Mouse (Mus musculus) cerebellum, adult 9-11 months (tissue): ENCODE data around the gene Tns1.

Source experiments
- DNase-seq: peaks from one replicate; pipeline ENCODE4 v3.0.0; 2022

The Tns1 gene

DNA sequence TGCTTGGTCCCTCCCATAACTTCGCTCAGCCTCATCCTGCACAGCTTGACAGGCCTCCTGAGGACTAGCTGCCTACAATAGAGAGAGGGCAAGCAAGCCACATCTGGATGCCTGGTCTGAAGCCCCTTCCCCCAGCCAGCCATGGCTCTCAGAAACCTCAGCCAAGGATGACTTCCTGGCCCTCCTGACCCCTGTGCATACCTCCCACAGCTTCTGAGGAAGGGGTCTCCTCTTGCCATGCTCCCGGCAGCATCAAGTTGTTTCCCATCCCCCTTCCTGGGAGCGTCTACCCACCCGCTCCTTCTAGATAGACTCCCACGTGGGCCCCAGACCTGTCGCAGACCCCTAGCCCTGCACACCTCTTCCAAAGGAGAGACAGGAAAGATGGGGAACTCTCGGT, 33.9 kb downstream of the Tns1 start:
- DNase-seq: no peak

DNA sequence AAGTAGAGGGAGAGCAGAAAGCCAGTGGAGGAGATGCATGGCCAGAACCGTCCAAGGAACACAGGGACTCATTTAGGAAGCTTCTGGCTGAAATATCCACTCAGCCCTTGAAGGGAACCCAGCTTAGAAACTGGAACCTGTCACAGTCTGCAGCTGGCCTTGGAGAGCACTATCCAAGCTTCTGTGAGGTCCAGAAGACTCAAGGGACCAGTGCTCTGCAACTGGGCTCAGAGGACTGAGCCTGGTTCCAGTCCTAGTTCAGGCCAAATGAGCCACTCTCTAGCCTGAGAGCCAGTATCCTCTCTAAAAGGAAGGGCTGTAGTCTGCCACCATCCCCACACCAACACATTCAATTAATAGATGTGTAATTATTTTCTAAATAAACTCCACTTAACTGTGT, 35.7 kb downstream of the Tns1 start:
- no peak for DNase-seq

DNA sequence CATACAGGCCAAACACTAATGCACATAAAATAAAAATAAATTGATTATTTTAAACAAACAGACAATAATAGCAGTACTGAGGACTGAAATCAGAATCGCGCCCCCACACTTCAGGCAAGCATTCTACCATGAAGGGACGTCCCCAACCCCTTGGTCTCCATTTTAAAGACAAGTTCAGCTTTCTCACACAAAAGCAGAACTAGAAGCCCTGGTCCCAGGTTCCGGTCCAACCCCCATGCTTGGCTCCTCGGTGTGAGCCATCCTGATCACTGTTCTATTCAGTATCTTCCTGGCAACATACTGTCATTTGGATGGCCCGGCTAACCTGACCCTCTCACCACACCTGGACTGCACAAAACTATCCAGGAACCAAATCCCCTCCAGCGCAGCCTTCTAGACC, 38.7 kb downstream of the Tns1 start:
- no peak for DNase-seq

DNA sequence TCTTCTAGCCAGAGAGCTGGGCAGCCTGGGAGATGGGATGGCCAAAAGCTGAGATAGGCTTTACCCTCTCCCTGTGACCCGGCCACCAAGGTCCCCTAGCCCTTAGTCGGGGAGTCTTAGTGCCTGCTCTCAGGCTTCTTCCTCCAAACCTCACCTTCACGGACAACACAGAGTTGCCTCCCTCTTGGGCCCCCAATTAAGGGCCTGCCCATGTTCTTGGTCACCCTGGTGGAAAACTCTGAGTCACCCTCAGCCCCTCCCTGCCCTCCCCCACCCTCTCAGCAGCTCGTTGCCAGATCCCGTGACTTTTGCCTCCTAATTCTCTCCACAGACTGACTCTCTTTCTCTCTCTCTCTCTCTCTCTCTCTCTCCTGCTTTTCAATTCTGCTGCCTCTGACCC, 39.5 kb downstream of the Tns1 start:
- DNase-seq: no peak

DNA sequence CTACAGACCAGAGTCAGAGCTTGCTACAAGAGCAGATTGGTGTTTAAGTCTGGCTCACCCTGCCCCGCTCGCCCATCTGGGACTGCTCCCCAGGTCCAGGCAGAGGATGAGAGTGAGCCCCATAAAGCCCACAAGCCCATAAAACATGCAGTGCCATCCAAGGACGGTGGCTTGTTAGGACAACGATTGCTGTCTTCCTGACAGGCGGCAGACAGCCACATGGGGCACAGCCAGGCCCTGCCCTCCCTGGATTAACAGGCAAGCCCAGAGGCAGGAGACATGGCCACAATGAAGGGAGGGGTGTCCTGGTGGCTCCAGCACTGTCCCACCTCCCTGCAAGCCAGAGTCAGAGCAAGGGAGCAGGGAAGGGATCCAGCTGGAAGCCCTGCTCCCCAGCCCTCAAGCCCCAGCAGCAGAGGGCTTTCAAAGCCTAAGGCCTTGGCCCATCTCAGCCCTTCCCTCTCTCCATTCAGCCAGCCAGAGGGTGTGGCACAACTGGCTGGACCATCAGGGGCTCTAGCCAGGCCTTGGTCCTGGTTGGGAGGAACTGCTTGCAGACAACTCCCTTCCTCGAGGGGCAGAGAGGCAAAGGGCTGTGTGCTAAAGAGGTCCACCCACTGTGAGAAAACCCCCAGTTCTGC, 40.1 kb downstream of the Tns1 start:
- DNase-seq: no peak

DNA sequence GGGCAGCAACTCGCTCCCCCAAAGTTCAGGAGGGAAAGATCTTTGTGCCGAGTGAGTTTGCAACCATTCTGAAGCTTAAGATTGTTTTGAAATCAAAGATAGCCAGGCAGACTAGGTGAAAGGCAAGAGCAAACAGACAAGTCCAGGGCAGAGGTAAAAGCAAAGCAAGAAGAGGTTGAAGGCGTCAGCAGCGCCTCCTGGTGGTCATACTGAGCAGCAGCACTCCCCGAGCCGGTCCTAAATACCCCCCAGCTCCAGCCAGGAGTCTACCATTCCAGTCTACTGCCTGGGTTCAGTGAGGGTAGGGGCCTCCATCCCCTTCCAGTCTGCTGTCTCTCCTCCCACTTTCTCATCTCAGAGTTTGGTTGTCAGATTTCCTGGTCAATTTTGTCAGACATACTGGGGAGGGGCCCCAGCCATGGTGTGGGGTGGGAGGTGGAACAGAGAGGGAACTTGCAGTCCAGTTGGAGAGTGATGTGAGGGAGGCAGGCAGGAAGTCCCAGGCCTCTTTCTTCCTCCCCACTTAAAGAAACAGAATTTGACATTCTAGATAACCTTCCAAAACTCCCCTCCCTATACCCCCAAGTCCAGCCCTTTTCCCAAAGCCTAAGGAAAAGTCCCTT, 41.3 kb downstream of the Tns1 start:
- DNase-seq: no peak

DNA sequence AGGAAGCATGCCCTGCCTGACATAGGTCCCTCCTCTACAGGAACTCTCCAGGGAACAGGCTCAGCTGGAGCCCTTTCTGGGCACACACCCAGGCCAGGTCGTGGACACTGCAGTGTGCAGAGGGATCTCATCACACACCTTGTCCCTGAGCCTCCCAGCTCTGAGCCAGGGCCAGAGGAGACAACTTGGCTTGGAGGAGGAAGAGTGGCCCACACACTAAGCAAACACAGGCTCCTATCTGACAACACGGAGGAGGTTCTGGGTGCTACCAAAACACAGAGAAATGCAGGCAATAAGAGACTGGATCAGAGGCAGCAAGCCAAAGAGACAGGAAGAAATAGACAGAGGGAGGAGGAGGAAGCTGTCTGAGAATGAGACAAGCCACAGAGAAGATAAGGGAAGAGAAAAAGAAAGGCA, 42.7 kb downstream of the Tns1 start:
- no peak for DNase-seq

DNA sequence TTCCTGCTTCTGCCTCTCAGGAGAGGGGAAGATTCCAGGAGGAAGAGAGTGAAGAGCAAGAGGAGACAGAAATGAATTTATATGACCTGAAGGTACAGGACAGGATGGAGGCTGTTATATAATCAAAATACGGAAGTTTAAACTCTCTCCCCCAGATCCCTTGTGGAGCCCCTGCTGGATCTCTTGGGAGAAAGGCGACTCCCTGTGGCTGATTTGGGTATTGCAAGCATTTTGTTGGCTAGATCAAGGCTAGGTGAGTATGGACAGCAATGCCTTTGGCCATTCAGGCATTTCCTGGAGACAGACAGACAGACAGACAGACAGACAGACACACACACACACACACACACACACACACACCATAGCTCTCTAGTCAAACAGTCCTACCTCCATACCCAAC, 46.9 kb downstream of the Tns1 start:
- no peak for DNase-seq

DNA sequence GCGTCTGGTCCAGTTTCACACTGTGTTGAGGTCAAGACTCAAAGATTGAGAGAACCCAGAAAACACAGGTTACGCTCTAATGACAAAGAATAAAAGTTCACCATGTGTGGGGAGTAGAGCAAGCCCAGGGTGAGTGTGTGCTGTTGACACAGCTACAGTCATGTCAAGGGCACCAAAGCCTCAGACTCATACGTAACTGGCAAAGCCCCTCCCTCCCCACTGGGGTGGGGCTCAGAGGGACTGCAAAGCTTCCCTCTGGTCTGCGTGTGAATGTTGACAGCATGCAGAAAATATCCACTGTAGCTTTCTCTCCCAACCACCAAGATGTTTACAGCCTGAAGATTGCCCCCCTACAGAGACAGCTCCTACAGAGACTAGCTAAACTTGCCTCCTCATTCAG, 48.0 kb downstream of the Tns1 start:
- DNase-seq: no peak

DNA sequence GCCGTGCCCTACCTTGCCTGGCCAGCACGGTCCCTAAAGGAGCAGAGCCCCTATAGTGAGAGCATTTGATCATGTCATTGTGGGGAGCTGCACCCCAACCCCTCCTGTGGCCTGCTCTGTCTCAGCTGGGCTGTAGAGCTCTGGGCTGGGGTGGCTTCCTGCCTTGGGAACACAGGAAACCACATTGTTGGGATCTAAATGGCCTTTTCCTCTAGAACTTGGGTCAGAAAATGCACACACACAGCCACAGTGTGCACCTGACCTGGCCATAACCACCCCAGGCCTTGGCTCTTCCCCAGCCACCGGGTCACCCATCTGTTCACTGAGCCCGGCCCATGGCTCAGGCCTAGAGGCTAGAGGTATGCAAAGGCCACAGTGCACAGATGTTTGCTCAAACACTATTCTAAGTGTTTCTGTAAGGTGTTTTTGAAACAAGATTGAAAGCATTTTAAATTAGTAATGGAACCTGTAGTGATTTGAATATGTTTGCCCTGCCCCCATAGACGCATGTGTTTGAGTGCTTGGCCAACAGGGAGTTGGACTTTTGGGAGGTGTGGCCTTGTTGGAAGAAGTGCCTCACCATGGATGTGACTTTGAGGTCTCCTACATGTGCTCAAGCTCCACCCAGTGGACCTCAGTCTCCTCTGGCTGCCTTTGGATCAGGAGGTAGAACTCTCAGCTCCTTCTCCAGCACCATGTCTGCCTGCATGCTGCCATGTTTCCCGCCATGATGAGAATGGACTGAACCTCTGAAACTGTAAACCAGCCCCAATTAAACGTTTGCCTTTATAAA, 49.4 kb downstream of the Tns1 start:
- peak; percentile 32 for DNase-seq

DNA sequence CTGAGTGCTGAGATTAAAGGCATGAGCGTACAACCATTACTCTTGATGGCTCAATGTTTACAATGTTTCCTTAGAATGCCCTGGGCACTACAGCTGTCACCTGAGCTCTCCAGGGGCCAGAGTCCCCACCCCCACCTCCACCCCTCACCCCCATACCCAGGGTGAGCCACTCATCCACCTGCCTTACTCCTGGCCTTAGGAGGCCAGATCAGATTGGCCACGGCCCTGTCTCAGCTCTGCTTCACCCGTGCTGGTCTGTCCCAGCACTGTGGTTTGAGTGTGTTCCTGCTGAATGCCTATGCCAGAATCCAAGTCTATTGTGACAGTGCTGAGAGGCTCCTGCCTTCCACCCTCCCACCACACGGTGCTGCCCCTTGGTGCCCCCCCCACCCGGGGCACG, 50.5 kb downstream of the Tns1 start:
- no peak for DNase-seq

DNA sequence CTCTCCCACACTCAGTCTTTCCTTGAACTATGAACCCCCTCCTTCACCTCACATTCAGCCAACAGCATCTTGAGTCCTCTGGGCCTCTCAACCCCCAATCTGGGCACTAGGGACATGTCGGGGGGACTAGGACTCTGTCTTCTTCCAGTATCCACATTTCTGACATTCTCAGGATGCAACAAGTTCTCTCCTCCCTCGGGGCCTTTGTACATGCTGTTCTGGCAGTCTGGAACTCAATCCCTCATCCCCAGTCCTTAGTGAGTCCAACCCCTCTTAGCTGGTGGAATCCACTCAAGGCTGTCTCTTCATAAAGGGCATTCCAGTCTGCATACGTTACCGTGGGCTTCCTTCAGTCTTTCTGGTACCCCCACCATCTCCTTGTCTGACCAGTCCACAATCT, 53.5 kb downstream of the Tns1 start:
- DNase-seq: no peak

DNA sequence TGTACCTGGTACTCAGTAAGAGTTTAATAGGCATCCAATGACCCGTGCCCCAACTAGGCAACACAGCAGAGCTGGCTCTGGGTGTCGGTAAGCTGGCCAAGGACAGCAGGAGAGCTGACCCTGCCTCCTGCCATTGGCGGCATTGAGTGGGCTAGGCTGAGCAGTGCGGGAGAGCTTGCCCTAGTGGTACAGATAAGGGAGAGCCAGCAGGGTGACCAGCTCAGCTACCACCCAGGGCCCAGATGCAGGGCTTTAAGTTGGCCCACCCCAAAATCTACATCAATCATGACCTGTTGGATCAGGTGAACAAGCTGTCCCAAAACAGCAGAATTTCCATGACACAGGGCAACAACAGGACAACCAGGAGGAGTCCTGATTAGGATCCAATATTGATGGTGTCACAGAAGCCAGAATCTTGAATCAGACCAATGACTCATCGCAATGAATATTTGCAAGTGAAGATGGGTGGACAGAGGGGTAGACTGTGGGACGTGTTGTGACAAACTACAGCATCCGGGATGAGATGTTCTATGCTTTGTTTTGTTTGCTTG, 54.2 kb downstream of the Tns1 start:
- DNase-seq: no peak

DNA sequence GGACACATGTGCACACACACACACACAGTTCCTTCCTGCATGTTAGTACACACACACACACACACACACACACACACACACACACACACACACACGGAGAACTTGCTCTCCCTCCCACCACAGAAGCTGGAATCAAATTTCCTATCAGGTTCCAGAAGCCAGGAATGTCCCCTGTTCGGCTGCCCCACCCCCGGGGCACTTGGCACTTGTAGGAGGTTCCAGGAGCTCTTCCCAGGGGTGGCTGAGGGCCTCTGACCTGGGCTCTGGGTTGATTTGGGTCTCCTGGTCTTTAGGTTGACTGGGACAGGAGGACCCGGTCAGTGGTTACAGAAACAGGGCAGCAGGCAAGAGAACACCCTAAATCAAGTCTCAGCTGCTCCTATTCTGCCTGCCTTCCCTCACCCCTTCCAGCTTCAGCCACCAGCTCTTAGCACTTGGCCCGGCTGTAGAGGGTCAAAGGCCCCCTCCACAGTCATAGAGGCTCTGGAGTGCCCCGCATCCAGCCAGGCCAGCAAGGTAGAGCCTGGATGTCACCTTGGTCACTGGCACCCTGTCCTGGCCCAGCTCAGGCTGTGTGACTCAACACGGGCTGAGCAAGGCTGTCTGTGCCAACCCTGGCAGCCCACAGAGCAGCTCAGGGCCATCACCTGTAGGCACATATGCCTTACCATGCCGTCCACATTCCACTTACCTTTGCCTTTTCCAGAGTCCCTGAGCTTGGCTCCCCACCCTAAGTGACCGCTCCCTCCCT, 55.0 kb downstream of the Tns1 start:
- DNase-seq: peak; percentile 19

DNA sequence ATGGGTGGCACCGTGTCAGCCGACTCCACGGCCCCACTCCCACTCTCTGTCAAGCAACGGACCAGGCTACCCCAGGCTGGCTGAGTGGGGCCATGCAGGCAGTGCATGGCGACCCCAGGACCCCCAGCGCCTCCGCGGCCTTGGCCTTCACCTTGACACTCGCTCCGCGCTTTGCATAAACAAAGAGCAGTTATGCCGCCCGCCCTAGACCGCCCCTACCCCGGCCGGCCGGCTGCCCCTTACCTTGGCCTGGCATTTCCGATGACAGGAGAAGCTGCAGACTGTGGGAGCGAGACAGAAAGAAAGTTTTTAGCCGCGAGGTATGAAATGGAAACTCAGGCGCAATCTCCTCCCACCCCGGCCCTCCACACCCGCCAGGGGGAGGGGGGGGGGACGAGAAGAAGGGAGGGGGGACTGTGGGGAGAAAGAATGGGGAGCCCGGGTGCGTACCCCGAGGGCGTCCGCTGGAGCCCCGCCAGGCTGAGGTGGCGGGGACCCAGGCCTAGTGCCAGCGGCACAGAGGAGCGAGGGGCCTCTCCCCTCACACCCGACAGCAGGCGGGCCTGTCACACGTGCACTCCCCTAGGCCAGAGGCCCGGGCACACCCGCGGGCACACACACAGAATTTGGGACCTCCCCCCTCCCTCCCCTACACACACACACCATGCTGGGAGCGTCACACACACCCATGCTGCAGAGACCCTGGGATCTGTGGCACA, 55.7 kb downstream of the Tns1 start:
- DNase-seq: peak; percentile 6

DNA sequence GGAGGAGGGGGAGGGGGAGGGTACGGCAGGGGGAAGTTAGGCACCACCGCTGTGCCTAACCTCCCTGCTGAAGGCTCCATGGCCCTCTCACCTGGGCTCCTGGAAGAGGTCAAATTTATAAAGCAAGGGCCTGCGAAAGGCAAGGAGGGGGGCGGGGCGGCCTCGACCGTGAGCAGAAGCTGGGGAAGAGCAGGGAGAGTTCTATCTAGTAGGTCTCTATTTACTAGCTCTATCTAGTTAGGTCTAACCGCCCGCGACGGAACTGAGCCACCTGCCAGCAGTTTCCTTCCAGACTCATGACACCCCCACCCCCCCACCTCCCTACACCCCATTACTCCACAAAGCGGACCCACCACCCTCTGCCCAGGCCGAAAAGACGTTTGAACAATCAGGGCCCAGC, 56.4 kb downstream of the Tns1 start:
- DNase-seq: no peak

DNA sequence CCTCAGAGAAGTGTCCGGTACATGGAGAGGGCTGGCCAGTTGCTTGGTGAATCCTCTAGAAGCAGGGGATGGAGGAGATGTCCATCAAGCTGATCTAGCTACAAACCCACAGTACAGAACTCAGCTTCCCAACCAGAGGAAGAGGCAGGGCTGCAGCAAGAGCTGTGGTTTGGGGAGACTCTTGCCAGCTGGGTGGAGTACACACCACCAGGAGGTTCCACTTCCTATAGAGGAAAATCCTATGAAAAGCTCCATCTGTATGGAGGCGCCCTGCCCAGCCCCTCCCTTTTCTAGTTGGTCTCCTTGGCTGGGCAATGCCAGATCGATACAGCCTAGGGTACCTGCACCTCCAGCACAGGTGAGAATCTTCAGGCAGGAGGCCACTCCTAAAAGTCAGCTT, 57.7 kb downstream of the Tns1 start:
- DNase-seq: no peak

DNA sequence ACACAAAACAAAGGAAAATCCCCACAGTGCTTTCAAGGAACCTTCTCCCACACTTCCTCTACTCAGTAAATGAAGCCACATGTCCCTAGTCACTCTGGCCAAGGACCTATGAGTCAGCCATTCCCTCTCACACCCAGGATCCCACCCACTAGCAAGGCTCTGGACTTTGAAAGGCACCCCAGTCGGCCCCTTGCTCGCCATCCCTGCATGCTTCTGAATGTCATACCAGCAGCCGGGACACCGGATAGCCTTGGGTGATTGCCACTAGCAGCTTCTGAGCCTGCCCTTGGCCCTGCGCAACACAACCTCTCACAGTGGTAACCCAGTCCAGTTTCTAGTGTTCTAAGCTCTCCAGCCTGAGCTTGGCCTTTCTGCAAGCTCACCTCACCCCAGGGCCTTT, 58.2 kb downstream of the Tns1 start:
- DNase-seq: no peak

DNA sequence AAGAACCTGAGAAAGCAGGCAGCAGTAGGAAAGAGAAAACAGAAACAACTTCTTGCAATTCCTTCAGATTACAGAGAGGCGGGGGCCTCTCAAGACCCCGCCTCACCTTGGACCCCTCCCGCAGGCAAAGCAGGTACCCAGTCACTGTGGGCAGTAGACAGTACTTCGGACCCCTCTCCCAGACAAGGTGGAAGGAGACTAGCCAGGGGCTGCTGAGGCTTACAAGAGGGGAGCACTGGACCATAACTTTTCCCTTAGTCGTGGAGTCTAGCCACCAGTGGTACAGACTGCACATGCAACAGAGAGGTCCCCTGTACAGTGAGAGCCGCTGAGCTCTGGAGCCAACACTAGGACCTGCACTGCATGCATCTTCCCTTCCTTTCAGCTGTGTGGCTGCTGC, 64.2 kb downstream of the Tns1 start:
- DNase-seq: no peak

DNA sequence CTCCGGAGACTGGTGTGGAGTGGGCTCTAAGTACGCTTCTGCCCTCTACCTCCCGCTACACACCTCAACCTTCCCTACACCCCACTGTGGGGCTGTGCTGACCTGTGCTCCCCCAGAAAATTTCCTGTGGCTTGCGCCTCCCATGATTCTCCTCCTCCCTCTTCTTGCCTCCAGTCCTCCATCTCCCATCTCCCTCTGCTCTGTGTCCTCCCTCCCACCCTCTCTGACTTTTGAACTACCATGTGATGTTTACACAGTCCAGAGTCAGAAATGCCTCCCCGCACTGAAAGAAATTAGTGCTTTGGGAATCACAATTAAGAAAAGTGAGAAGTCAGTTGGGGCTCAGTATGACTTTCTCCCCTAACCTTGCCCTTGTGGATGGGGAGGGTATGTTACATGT, 64.7 kb downstream of the Tns1 start:
- no peak for DNase-seq

DNA sequence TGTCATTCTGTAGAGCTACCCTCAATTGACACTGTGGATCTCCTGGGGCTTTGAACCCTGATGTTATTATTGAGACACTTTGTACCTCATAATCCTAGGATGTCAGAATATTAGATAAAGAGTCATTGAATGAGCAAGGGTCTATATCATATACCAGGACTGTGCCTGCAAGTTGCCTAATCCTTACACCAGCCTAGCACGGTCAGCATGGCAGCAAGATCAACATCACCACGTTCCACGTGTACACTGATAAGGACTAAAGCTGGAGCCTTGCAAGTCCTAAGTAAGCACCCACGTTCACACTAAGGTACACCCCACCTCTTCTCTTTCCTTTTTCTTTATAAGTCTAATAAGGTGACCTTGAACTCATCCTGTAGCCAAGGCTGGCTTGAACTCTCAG, 65.5 kb downstream of the Tns1 start:
- DNase-seq: no peak

DNA sequence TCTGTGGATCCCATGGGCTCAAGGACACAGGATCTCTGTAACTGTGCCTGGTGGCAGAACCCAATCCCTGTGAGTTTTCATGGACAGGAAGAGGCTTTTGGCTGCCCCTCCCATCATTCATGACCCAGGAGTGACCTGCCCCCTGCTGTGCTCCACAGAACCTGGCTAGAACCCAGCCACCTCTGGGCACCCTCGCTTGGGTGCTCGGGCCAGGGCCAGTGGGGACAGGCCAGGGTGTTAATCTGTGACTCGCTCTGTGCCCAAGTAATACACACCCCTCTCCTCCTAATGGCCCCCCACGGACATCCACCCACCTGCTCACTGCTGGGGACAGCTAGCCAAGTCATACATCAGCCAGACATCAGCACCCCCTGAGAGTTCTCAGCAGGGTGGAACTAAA, 65.9 kb downstream of the Tns1 start:
- DNase-seq: no peak

DNA sequence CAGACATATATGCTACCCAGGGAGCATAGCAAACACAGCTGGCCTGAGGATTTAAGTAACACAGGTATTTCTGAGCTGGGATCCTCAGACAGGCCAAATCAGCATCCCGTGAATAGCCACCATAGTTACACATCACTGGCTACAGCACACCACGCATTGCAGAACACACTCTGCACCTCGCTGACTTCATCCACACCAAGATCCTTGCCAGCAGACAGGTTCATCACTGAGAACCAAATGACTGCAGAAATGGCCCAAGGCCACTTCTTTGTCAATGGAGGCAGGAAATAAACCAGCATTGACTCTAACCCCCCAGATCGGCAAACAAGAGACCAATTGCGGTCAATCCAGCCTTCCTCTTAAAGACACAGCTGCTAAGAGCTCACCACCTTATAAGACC, 66.7 kb downstream of the Tns1 start:
- DNase-seq: no peak
